Mouse (Mus musculus) naive thymus-derived CD4-positive, alpha-beta T cell, adult 5 months (primary cell): Measurements from ENCODE around the gene Slc7a11. TPM values are rescaled to one million over a fixed set of nuclear protein-coding genes. Genes with fewer than 3 reads are reported as not detected.

ENCODE experiments used
- polyA plus RNA-seq: library from polyadenylated mRNA; unstranded; fragments of 100-300 nt; shearing (Covaris generic); gene quantifications from one replicate; pipeline ENCODE4 v1.2.1, GENCODE M21; 2017

The Slc7a11 gene
- not detected for polyA plus RNA-seq

DNA sequence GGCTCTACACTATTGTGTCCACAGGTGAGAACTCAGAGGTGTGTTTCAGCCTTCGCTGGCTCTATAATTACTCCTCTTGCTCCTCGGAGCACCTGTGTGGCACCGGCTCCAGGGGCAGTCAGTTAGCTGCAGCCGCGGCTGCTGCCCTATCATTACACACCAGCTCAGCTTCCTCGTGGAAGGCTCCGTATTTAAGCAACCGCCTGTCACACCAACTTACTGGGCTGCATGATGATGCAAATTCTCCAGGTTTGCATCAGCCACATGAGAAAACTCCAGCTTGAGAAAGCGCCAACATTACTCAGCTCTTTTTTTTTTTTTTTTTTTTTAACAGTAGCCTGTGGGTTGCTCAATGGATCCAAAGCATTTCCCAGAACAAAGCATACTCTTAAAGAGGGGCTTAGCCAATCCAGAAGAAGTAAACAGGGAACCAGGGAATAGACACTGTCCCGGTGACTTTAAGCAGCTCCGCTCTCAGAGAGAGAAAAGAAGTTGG is at the start of gene Slc7a11:
TSS of gene Slc7a11 (minus strand) at position 194 of the 496 bp plus-strand sequence.

